Mouse (Mus musculus) hindbrain, embryonic 15.5 days (tissue): ENCODE measurements around the gene Plekhg6. TPM values are rescaled to one million over a fixed set of nuclear protein-coding genes. Genes with fewer than 3 reads are reported as not detected.

ENCODE experiments used
- ATAC-seq: fragments of 200-750 bp; cut with Nextera tagmentation; 2 replicates; pipeline ENCODE4 v1.8.0; 2017; ENCODE audit warnings: low read depth, moderate number of reproducible peaks, moderate TSS enrichment; ENCODE audit not compliant: low FRiP score
- H3K27ac ChIP-seq: fragments of 300-500 bp; sonication (generic); replicated peaks from 2 replicates; pipeline ENCODE4 v1.5.1; 2015; ENCODE audit warnings: mild to moderate bottlenecking, inconsistent platforms
- H3K27me3 ChIP-seq: fragments of 300-500 bp; sonication (generic); 2 replicates; pipeline ENCODE4 v1.6.1; 2015; ENCODE audit warnings: control low read depth, inconsistent platforms
- H3K36me3 ChIP-seq: fragments of 300-500 bp; sonication (generic); 2 replicates; pipeline ENCODE4 v1.6.1; 2015; ENCODE audit warnings: control low read depth, inconsistent platforms
- H3K4me1 ChIP-seq: fragments of 300-500 bp; sonication (generic); replicated peaks from 2 replicates; pipeline ENCODE4 v1.6.1; 2015; ENCODE audit warnings: control low read depth, inconsistent platforms
- H3K4me2 ChIP-seq: fragments of 300-500 bp; sonication (generic); 2 replicates; pipeline ENCODE4 v1.6.1; 2015; ENCODE audit warnings: moderate library complexity, mild to moderate bottlenecking, inconsistent platforms
- H3K4me3 ChIP-seq: fragments of 300-500 bp; sonication (generic); 2 replicates; pipeline ENCODE4 v1.5.1; 2015; ENCODE audit warnings: mild to moderate bottlenecking, inconsistent platforms
- H3K9ac ChIP-seq: fragments of 300-500 bp; sonication (generic); 2 replicates; pipeline ENCODE4 v1.6.1; 2015; ENCODE audit warnings: inconsistent platforms
- H3K9me3 ChIP-seq: fragments of 300-500 bp; sonication (generic); 2 replicates; pipeline ENCODE4 v1.6.1; 2016; ENCODE audit warnings: control low read depth, inconsistent platforms
- WGBS: fragments of 180-500 bp; shearing (Covaris S2); methylation state at CpG from one replicate; pipeline ENCODE4 v1.1.7; 2015; 5-methylcytosine and 5-hydroxymethylcytosine counted together
- polyA plus RNA-seq: library from polyadenylated mRNA; unstranded; fragments of >200 nt; fragmentation: Nextera tagmentation; extraction: Ambion mirVana; gene quantifications from 2 replicates; pipeline ENCODE4 v1.2.1, GENCODE M21; 2015

Gene Plekhg6
- polyA plus RNA-seq, 1 experiment from 2014 or later, result 0.16 TPM

- Histone ChIP-seq H3K27me3 (peaks cover 10% of the 10 kb centered on the region; the same call in 1 of the 2 replicates), H3K9me3 (no peaks in the 10 kb centered on the region), H3K27ac (0 out of 2 replicates have a peak overlapping the region, but pooled peaks have one; percentile 32), H3K9ac (peak overlapping the region; percentile 38), H3K4me1 (peaks cover 28% of the 10 kb centered on the region), H3K36me3 (no peaks in the 10 kb centered on the region), H3K4me2 (peak overlapping the region; percentile 63), H3K4me3 (peak overlapping the region; percentile 37)
- WGBS, result 11% methylated on average over 20 of the region's 20 CpGs
- ATAC-seq, result no peak
Measured at GRCm38 (mm10) chr6:125350231-125350994, 30.2 kb downstream of the Plekhg6 start.

GRCm38 (mm10) chr6:125349575-125350230 lies 30.9 kb downstream of the Plekhg6 start:
- Histone ChIP-seq H3K27ac (0 out of 2 replicates have a peak overlapping the region, but pooled peaks have one; percentile 32), H3K4me3 (peak overlapping the region; percentile 37), H3K4me2 (peak overlapping the region; percentile 63), H3K4me1 (peaks cover 21% of the 10 kb centered on the region), H3K9ac (peak overlapping the region; percentile 38), H3K27me3 (peaks cover 10% of the 10 kb centered on the region; the same call in 1 of the 2 replicates), H3K36me3 (no peaks in the 10 kb centered on the region), H3K9me3 (no peaks in the 10 kb centered on the region)
- peak; percentile 42; the same call in 1 of the 2 replicates for ATAC-seq
- under 1% methylated on average over 26 of the region's 27 CpGs for whole genome bisulfite sequencing

GRCm38 (mm10) chr6:125348721-125349574 lies 31.6 kb downstream of the Plekhg6 start, which contains the start of gene Tnfrsf1a:
Gene Tnfrsf1a (plus strand): TSS chr6:125349362.
- Histone ChIP-seq H3K4me1 (peaks cover 17% of the 10 kb centered on the region), H3K4me2 (peak within 1 kb of the TSS; percentile 63), H3K4me3 (peak within 1 kb of the TSS; percentile 37), H3K9me3 (no peaks in the 10 kb centered on the region), H3K36me3 (no peaks in the 10 kb centered on the region), H3K9ac (peak within 1 kb of the TSS; percentile 38), H3K27me3 (peaks cover 10% of the 10 kb centered on the region; the same call in 1 of the 2 replicates), H3K27ac (0 out of 2 replicates have a peak within 1 kb of the TSS, but pooled peaks have one; percentile 32)
- no peak for ATAC-seq
- 6% methylated on average over 22 of the region's 22 CpGs for WGBS

- Histone ChIP-seq H3K27me3 (peaks cover 10% of the 10 kb centered on the region; the same call in 1 of the 2 replicates), H3K4me1 (peaks cover 17% of the 10 kb centered on the region), H3K9ac (no peak overlapping the region), H3K4me2 (no peak overlapping the region), H3K27ac (no peak overlapping the region), H3K4me3 (no peak overlapping the region), H3K36me3 (no peaks in the 10 kb centered on the region), H3K9me3 (no peaks in the 10 kb centered on the region)
- no peak for ATAC-seq
- 54% methylated on average over 2 of the region's 2 CpGs for WGBS
Measured at GRCm38 (mm10) chr6:125346029-125346428, 34.6 kb downstream of the Plekhg6 start.

GRCm38 (mm10) chr6:125345625-125346024 lies 35.0 kb downstream of the Plekhg6 start:
- H3K9me3 ChIP-seq, result no peaks in the 10 kb centered on the region
- H3K4me2 ChIP-seq, result no peak overlapping the region
- H3K4me1 ChIP-seq, result peaks cover 17% of the 10 kb centered on the region
- no peaks in the 10 kb centered on the region for H3K36me3 ChIP-seq
- WGBS, result 70% methylated on average over 1 of the region's 1 CpGs
- H3K9ac ChIP-seq, result no peak overlapping the region
- no peak overlapping the region for H3K27ac ChIP-seq
- no peak for ATAC-seq
- H3K4me3 ChIP-seq, result no peak overlapping the region
- peaks cover 10% of the 10 kb centered on the region; the same call in 1 of the 2 replicates for H3K27me3 ChIP-seq

GRCm38 (mm10) chr6:125344866-125345265 lies 35.7 kb downstream of the Plekhg6 start:
- Histone ChIP-seq H3K27me3 (peaks cover 6% of the 10 kb centered on the region; the same call in 1 of the 2 replicates), H3K4me1 (peaks cover 12% of the 10 kb centered on the region), H3K36me3 (no peaks in the 10 kb centered on the region), H3K9me3 (no peaks in the 10 kb centered on the region), H3K27ac (no peak overlapping the region), H3K4me2 (no peak overlapping the region), H3K9ac (no peak overlapping the region), H3K4me3 (no peak overlapping the region)
- 73% methylated on average over 4 of the region's 4 CpGs for WGBS
- no peak for ATAC-seq

GRCm38 (mm10) chr6:125344084-125344483 lies 36.5 kb downstream of the Plekhg6 start:
- no peak; the same call in 1 of the 2 replicates for ATAC-seq
- H3K4me3 ChIP-seq, result no peak overlapping the region
- H3K27ac ChIP-seq, result no peak overlapping the region
- 0 out of 2 replicates have a peak, but pooled peaks cover 4% of the 10 kb centered on the region for H3K27me3 ChIP-seq
- H3K36me3 ChIP-seq, result no peaks in the 10 kb centered on the region
- WGBS, result 47% methylated on average over 8 of the region's 8 CpGs
- peaks cover 4% of the 10 kb centered on the region for H3K4me1 ChIP-seq
- H3K9me3 ChIP-seq, result no peaks in the 10 kb centered on the region
- no peak overlapping the region for H3K9ac ChIP-seq
- H3K4me2 ChIP-seq, result no peak overlapping the region

- Histone ChIP-seq H3K9me3 (no peaks in the 10 kb centered on the region), H3K4me1 (no peaks in the 10 kb centered on the region), H3K4me2 (no peak overlapping the region), H3K27me3 (no peaks in the 10 kb centered on the region), H3K9ac (no peak overlapping the region), H3K36me3 (no peaks in the 10 kb centered on the region), H3K27ac (no peak overlapping the region), H3K4me3 (no peak overlapping the region)
- no peak for ATAC-seq
- 53% methylated on average over 3 of the region's 3 CpGs for WGBS
Measured at GRCm38 (mm10) chr6:125342198-125342597, 38.4 kb downstream of the Plekhg6 start.

GRCm38 (mm10) chr6:125340244-125340643 lies 40.3 kb downstream of the Plekhg6 start:
- Histone ChIP-seq H3K4me2 (no peak overlapping the region), H3K27ac (no peak overlapping the region)
- 82% methylated on average over 5 of the region's 5 CpGs for WGBS

GRCm38 (mm10) chr6:125338791-125339660 lies 41.6 kb downstream of the Plekhg6 start:
- Histone ChIP-seq H3K27ac (no peak overlapping the region), H3K9ac (no peak overlapping the region), H3K4me2 (no peak overlapping the region), H3K9me3 (no peaks in the 10 kb centered on the region), H3K27me3 (no peaks in the 10 kb centered on the region), H3K36me3 (no peaks in the 10 kb centered on the region), H3K4me1 (no peaks in the 10 kb centered on the region), H3K4me3 (no peak overlapping the region)
- no peak for ATAC-seq
- 70% methylated on average over 9 of the region's 9 CpGs for WGBS

More at GRCm38 (mm10) chr6:125340244-125340643, 40.3 kb downstream of the Plekhg6 start:
- H3K9ac ChIP-seq, result no peak overlapping the region
- H3K36me3 ChIP-seq, result no peaks in the 10 kb centered on the region
- H3K27me3 ChIP-seq, result no peaks in the 10 kb centered on the region
- H3K9me3 ChIP-seq, result no peaks in the 10 kb centered on the region
- H3K4me1 ChIP-seq, result no peaks in the 10 kb centered on the region
- ATAC-seq, result peak; percentile 15; the same call in 1 of the 2 replicates
- H3K4me3 ChIP-seq, result no peak overlapping the region
